Mouse (Mus musculus) splenic B cell, adult 2 months (primary cell): ENCODE results near the gene Wdr70.

Experiments
- DNase-seq: peaks from one replicate; pipeline ENCODE4 v3.0.0-alpha.2; 2011; ENCODE audit warnings: low read depth, low spot score
- H3K27me3 ChIP-seq: 2 replicates; pipeline ENCODE4 v1.6.1; 2012; ENCODE audit warnings: mild to moderate bottlenecking, low read length, moderate library complexity, mixed read lengths; ENCODE audit not compliant: control insufficient read depth, poor library complexity, insufficient read depth, severe bottlenecking
- H3K36me3 ChIP-seq: 2 replicates; pipeline ENCODE4 v1.6.1; 2012; ENCODE audit warnings: mild to moderate bottlenecking, low read length, moderate library complexity, mixed read lengths; ENCODE audit not compliant: control insufficient read depth, poor library complexity, insufficient read depth, severe bottlenecking

Wdr70 gene

DNA sequence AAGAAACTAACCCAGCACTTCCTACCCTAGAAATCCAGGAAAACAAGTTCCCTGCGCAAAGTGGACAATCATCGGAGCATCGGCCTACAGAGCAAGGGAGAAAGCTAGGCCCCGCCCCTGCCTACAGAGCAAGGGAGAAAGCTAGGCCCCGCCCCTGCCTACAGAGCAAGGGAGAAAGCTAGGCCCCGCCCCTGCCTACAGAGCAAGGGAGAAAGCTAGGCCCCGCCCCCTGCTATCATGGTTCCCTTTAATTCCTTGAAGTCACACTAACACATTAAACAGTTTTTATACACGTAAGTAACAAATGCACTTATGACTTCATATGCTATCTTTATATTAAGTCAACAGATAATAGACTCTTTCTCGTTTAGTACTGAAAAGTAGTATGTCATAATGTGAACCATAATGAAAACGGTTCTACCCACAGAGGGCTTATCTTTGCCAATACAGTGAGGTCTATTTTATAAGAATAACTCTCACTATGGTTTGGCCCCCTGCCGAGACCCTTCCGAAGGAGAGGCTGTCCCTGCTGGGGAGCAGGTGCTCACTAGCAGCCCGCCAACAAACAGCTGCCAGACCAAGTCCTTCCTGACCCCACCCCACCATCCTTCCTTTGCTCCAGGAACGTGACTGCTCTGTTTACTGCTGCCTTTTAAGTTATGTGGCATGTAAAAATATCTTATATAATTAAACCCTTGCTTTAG lies 100.0 kb downstream of the Wdr70 start:
- peak; percentile 24 for DNase-seq
- Histone ChIP-seq H3K36me3 (no peaks in the 10 kb centered on the region), H3K27me3 (no peaks in the 10 kb centered on the region)

DNA sequence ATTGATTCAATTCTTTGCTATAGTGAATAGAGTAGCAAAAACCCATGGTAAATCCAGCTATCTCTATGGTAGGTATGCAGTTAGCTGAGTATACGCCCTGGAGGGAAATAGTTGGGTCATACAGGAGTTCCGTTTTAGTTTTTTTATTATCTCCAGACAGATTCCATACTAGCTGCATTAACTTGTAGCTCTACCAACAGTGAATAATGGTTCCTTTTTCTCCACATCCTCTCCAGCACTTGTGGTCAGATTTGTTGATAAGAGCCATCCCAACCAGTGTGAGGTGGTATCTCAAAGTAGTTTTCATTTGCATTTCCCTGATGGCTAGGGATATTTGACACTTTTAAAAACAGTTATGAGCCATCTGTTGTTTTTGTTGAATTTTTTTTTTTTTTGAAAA lies 100.9 kb downstream of the Wdr70 start:
- Histone ChIP-seq H3K36me3 (no peaks in the 10 kb centered on the region; the same call in 1 of the 2 replicates), H3K27me3 (no peaks in the 10 kb centered on the region)
- no peak for DNase-seq

- no peaks in the 10 kb centered on the region; the same call in 1 of the 2 replicates for H3K36me3 ChIP-seq
- no peak for DNase-seq
- H3K27me3 ChIP-seq, result no peaks in the 10 kb centered on the region
Observed at GRCm38 (mm10) chr15:7993721-7994120, 105.3 kb downstream of the Wdr70 start.

- no peak for DNase-seq
- H3K27me3 ChIP-seq, result no peaks in the 10 kb centered on the region
- no peaks in the 10 kb centered on the region; the same call in 1 of the 2 replicates for H3K36me3 ChIP-seq
Observed at GRCm38 (mm10) chr15:7990101-7990500, 108.9 kb downstream of the Wdr70 start.

- Histone ChIP-seq H3K36me3 (no peaks in the 10 kb centered on the region; the same call in 1 of the 2 replicates), H3K27me3 (no peaks in the 10 kb centered on the region)
- no peak for DNase-seq
Observed at GRCm38 (mm10) chr15:7987374-7987773, 111.6 kb downstream of the Wdr70 start.

- Histone ChIP-seq H3K27me3 (no peaks in the 10 kb centered on the region), H3K36me3 (no peaks in the 10 kb centered on the region; the same call in 1 of the 2 replicates)
- DNase-seq, result no peak
Observed at GRCm38 (mm10) chr15:7986274-7986673, 112.7 kb downstream of the Wdr70 start.

DNA sequence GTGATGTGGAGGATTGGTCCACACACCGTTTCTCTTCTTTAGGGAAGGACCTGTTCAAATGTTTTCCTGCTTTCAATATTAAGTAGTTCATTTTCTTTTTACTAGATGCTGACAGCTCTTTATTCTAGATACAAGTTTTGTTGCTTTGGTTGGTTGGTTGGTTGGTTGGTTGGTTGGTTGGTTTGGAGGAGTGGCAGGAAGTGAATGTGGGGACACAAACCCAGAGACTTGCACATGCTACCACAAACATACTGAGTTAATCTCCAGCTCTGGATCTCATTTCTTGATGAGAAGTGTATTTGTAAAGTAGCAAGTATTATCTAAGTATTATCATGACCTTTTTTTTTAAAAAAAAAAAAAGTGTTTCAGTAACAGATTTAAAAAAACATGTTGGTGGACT lies 120.4 kb downstream of the Wdr70 start:
- DNase-seq, result no peak
- H3K27me3 ChIP-seq, result no peaks in the 10 kb centered on the region
- no peaks in the 10 kb centered on the region for H3K36me3 ChIP-seq

GRCm38 (mm10) chr15:7976775-7977174 lies 122.2 kb downstream of the Wdr70 start:
- no peaks in the 10 kb centered on the region for H3K36me3 ChIP-seq
- no peaks in the 10 kb centered on the region for H3K27me3 ChIP-seq
- DNase-seq, result no peak

DNA sequence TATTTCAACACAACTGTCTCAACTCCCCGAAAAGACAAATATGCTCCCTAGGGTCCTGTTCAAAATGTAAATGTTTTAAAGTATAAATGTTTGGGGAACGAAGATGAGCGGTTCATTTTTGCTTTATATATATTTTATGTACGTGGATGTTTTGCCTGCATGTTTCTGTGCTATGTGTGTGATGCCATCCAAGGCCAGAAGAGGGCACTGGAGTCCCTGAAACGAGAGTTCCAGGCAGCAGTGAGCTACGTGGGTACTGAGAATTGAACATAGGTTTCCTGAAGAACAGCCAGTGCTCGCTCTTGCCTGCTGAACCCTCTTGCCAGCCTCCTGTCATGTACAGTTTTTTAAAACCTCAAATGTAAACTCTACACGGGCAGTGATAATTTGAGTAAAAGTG lies 124.6 kb downstream of the Wdr70 start:
- peak; percentile 14 for DNase-seq
- no peaks in the 10 kb centered on the region for H3K36me3 ChIP-seq

DNA sequence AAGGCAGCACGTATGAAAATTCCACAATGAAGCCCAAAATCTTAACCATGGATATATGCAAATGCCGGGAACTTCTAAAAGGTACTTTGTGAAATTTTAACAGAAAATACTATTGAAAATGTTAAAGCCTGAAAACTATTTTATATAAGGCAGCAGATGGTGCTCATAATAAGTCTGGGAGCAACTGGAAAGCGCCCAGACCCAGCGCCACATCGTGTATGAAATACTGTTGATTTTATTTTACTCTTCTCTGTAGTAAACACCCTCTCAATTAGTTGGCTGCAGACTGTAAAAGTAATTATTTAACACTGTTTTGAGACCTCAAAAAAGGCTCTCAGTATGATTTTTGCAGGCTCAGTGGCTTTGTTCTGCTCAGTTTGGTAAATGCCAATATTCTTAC lies 126.5 kb downstream of the Wdr70 start:
- Histone ChIP-seq H3K36me3 (no peaks in the 10 kb centered on the region), H3K27me3 (no peaks in the 10 kb centered on the region)
- no peak for DNase-seq

More for the DNA sequence above, 124.6 kb downstream of the Wdr70 start:
- no peaks in the 10 kb centered on the region for H3K27me3 ChIP-seq

GRCm38 (mm10) chr15:7962786-7963185 lies 136.2 kb downstream of the Wdr70 start:
- no peaks in the 10 kb centered on the region for H3K27me3 ChIP-seq
- no peak for DNase-seq

GRCm38 (mm10) chr15:7961489-7961888 lies 137.5 kb downstream of the Wdr70 start:
- Histone ChIP-seq H3K27me3 (no peaks in the 10 kb centered on the region), H3K36me3 (no peaks in the 10 kb centered on the region)
- no peak for DNase-seq

More at GRCm38 (mm10) chr15:7962786-7963185, 136.2 kb downstream of the Wdr70 start:
- no peaks in the 10 kb centered on the region for H3K36me3 ChIP-seq

DNA sequence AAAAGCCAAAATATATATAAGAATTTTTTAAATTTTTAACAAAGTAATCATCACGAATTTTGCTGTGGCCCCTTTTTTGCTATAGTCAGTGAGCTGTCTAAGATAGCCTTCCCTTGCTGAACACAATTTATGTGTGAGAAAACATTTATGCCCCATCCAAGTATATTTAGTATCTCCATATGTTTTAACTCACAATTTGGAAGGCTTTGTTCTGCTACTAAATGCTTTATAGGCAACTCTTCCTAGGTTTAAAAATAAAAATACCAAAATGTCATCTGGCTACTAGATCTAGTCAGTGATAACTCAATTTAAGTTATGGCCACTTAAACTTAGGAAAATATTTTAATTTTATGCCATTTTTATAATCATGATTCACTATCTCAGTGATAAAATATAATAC lies 142.1 kb downstream of the Wdr70 start:
- no peak for DNase-seq
- Histone ChIP-seq H3K27me3 (no peaks in the 10 kb centered on the region), H3K36me3 (no peaks in the 10 kb centered on the region)

DNA sequence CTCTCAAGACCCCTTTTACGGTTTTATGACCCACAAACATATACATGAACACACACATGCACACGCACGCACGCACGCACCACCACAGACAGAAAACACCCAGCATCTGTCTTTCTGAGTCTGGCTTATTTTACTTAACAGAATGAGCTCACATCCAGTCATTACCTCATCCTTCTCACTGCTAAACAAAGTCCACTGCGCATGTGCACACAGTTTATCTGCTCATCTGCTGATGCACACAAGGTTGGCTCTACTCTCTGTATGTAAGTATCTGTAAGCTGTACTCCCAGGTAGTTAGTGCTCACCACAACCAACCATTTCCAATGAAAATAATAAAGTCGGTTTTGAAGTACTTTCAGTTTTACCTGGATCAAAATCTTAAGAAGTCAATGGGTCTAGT lies 148.4 kb downstream of the Wdr70 start:
- Histone ChIP-seq H3K27me3 (no peaks in the 10 kb centered on the region), H3K36me3 (no peaks in the 10 kb centered on the region)
- no peak for DNase-seq

DNA sequence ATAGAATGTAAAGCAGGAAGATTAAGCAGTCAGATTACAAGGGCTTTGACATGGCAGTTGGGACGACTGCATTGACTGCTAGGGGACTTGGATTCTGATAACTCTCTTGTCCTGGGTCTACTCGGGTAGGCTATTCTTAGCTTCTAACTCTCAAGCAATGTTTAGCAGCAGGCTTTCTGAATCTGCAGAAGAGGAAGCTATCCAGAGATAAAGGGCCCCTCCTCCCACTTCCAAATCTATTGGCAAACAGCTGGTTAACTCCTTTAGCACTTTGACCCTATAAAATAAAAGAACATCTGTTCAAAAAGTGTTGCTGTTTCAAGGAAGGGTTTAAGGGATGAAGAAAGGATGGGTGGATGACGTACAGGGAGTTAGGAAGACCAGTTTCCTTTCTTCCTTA lies 157.3 kb downstream of the Wdr70 start:
- Histone ChIP-seq H3K36me3 (no peaks in the 10 kb centered on the region), H3K27me3 (no peaks in the 10 kb centered on the region)
- DNase-seq, result no peak
